Mouse (Mus musculus) gastrocnemius, adult 2 months (tissue): ENCODE results near the gene Vmn1r51. TPM values are rescaled to one million over a fixed set of nuclear protein-coding genes. Genes with fewer than 3 reads are reported as not detected.
"Not testable (repeated sequence)": the region's sequence is repeated elsewhere in the genome, so short reads cannot be mapped to it uniquely, and the experiment has no call there.

Experiments used
- DNase-seq: peaks from one replicate; pipeline ENCODE4 v3.0.0; 2022
- H3K27ac ChIP-seq: fragments of 200-600 bp; 2 replicates; pipeline ENCODE4 v1.8.1; 2022; ENCODE audit warnings: mild to moderate bottlenecking
- H3K4me3 ChIP-seq: fragments of 200-600 bp; 2 replicates; pipeline ENCODE4 v1.8.1; 2022; ENCODE audit warnings: mild to moderate bottlenecking, moderate library complexity
- CTCF ChIP-seq: fragments of 200-600 bp; IDR thresholded peaks from 2 replicates; pipeline ENCODE4 v1.8.1; 2022; ENCODE audit warnings: antibody characterized with exemption, mild to moderate bottlenecking, moderate library complexity
- intact Hi-C: fragments of 180-260 bp; cut with DNase I; formaldehyde crosslinking; loops from one replicate; pipeline ENCODE4 v1.15.1; 2025
- long read RNA-seq, 2 experiments: library from polyadenylated mRNA; stranded (forward); transcript quantifications; one replicate each; pipeline ENCODE4 v2.0.0; 2021
- total RNA-seq, 2 experiments: library from RNA; stranded (reverse); gene quantifications; 2 replicates each; pipeline ENCODE4 v1.2.3; 2021

Vmn1r51 gene
- total RNA-seq = not detected
- long read RNA-seq, experiment 1 = 0 reads
- long read RNA-seq, experiment 2 = 0 reads

GRCm38 (mm10) chr6:90122296-90122695, at the start of gene Vmn1r51:
Gene Vmn1r51, plus strand, starts transcription at chr6:90122596.
- H3K4me3 ChIP-seq, DNase-seq, intact Hi-C loops, H3K27ac ChIP-seq: not testable (repeated sequence)

- no peak within 1 kb of the TSS for H3K27ac ChIP-seq
- no peak within 1 kb of the TSS for H3K4me3 ChIP-seq
- no peak for DNase-seq
- no peak for TF ChIP-seq CTCF
- intact Hi-C loops = no loop called here
Observed at GRCm38 (mm10) chr6:90078406-90078805, 44.0 kb upstream of the Vmn1r51 start, which contains the start of gene Vmn1r49. Gene Vmn1r49, minus strand, starts transcription at chr6:90078506.

DNA sequence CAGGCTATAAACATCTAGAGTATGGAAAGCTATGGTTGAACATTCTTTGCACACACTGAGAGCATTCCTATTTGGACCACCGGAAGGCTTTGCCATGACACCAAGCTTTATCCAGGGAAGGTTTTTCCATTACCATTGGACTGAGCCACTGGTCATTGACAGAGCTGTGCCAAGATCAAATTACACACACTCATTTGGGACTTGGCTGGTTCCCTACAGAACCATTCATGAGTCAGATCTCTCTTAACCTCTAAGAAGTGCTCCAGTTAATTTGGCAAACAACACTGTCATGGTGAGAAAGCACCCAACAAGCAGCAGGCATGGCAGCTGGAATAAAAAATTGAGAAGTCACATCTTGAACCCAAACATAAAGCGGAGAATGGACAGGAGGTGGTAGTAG, 21.8 kb upstream of the Vmn1r51 start:
- no peak for TF ChIP-seq CTCF
- Histone ChIP-seq H3K4me3 (no peak overlapping the region), H3K27ac (no peak overlapping the region)
- no peak for DNase-seq
- intact Hi-C loops = no loop called here

GRCm38 (mm10) chr6:90101130-90101529, 21.3 kb upstream of the Vmn1r51 start, which contains the start of gene Vmn1r50:
Gene Vmn1r50, plus strand, starts transcription at chr6:90101430.
- no peak for DNase-seq
- intact Hi-C loops = no loop called here
- no peak within 1 kb of the TSS for H3K27ac ChIP-seq

GRCm38 (mm10) chr6:90160139-90160538, 37.7 kb downstream of the Vmn1r51 start:
- TF ChIP-seq CTCF = no peak
- intact Hi-C loops = no loop called here
- Histone ChIP-seq H3K4me3 (no peak overlapping the region), H3K27ac (no peak overlapping the region)
- DNase-seq = no peak

More at GRCm38 (mm10) chr6:90101130-90101529, 21.3 kb upstream of the Vmn1r51 start, which contains the start of gene Vmn1r50:
- no peak within 1 kb of the TSS for H3K4me3 ChIP-seq
- TF ChIP-seq CTCF = no peak

DNA sequence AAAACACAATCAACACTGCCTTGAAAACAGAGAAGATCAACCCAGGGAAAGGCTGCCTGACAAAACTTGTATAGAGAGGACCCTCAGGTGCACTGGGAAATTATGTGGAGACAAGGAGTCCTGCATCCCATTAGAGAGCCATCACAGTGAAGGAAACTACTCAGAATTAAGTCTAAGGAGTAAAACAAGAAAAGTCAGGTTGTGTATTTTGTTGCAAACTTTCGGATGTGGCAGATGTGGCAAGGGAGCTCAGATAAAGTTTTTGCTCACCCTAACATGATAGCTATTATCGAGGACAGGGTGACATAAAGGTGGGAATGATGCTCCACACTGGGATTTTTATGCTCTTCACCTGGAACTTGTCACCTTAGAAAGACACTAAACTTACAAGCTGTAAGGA, 52.1 kb downstream of the Vmn1r51 start, which contains the start of gene Vmn1r52:
Gene Vmn1r52 (plus strand): TSS at position 301 of the 400 bp plus-strand sequence.
- intact Hi-C loops = no loop called here
- no peak for TF ChIP-seq CTCF
- no peak within 1 kb of the TSS for H3K4me3 ChIP-seq

More for the DNA sequence above, 52.1 kb downstream of the Vmn1r51 start, which contains the start of gene Vmn1r52:
- H3K27ac ChIP-seq = no peak within 1 kb of the TSS
- no peak for DNase-seq

Other genes with a start within 250 kb of the Vmn1r51 start
- not detected for gene Vmn1r42, start 246.2 kb upstream of the Vmn1r51 start, total RNA-seq
- gene Vmn1r43, start 246.2 kb upstream of the Vmn1r51 start, total RNA-seq = not detected
- gene Vmn1r44, start 238.9 kb upstream of the Vmn1r51 start, total RNA-seq = not detected
- not detected for gene Vmn1r45, start 182.0 kb upstream of the Vmn1r51 start, total RNA-seq
- gene Vmn1r46, start 153.3 kb upstream of the Vmn1r51 start, total RNA-seq = not detected
- gene Vmn1r47, start 106.4 kb upstream of the Vmn1r51 start, total RNA-seq = not detected
- not detected for gene Vmn1r48, start 85.8 kb upstream of the Vmn1r51 start, total RNA-seq
- not detected for gene Vmn1r49, start 44.1 kb upstream of the Vmn1r51 start, total RNA-seq
- gene Vmn1r50, start 21.2 kb upstream of the Vmn1r51 start, total RNA-seq = not detected
- gene Vmn1r52, start 52.2 kb downstream of the Vmn1r51 start, total RNA-seq = not detected
- not detected for gene V1ra8, start 80.2 kb downstream of the Vmn1r51 start, total RNA-seq
- gene Vmn1r53, start 101.8 kb downstream of the Vmn1r51 start, total RNA-seq = not detected
- not detected for gene Vmn1r54, start 123.7 kb downstream of the Vmn1r51 start, total RNA-seq
- not detected for gene BC048671, start 178.6 kb downstream of the Vmn1r51 start, total RNA-seq
- not detected for gene Chst13, start 202.6 kb downstream of the Vmn1r51 start, total RNA-seq
- not detected for gene Uroc1, start 210.7 kb downstream of the Vmn1r51 start, total RNA-seq
- 10 to 100 TPM; 15.5 to 15.9 TPM for gene Zxdc, start 246.9 kb downstream of the Vmn1r51 start, total RNA-seq